Mouse (Mus musculus) ES-Bruce4 (cell line): ENCODE results near the gene Acss1. TPM values are rescaled to one million over a fixed set of nuclear protein-coding genes. Genes with fewer than 3 reads are reported as not detected.

Experiments
- H3K27ac ChIP-seq: 2 replicates; pipeline ENCODE4 v1.5.1; 2012; ENCODE audit warnings: low read length, inconsistent platforms; ENCODE audit not compliant: insufficient read depth
- H3K27me3 ChIP-seq: 2 replicates; pipeline ENCODE4 v1.6.1; 2012; ENCODE audit warnings: mild to moderate bottlenecking, low read length, inconsistent platforms; ENCODE audit not compliant: control insufficient read depth, poor library complexity, insufficient read depth, severe bottlenecking
- H3K36me3 ChIP-seq: 2 replicates; pipeline ENCODE4 v1.6.1; 2012; ENCODE audit warnings: inconsistent platforms, mild to moderate bottlenecking, low read length, moderate library complexity; ENCODE audit not compliant: control insufficient read depth, poor library complexity, insufficient read depth, severe bottlenecking
- H3K4me1 ChIP-seq: one replicate; pipeline ENCODE4 v1.8.1; 2011; ENCODE audit warnings: low read length; ENCODE audit not compliant: control insufficient read depth, insufficient read depth
- H3K4me3 ChIP-seq: 2 replicates; pipeline ENCODE4 v1.5.1; 2011; ENCODE audit warnings: low read depth, mild to moderate bottlenecking, low read length
- H3K9ac ChIP-seq: 2 replicates; pipeline ENCODE4 v1.6.1; 2012; ENCODE audit warnings: low read depth, mild to moderate bottlenecking, inconsistent platforms; ENCODE audit not compliant: poor library complexity, severe bottlenecking
- H3K9me3 ChIP-seq: replicated peaks from 2 replicates; pipeline ENCODE4 v1.6.1; 2012; ENCODE audit warnings: mild to moderate bottlenecking, low read length, inconsistent platforms; ENCODE audit not compliant: control insufficient read depth, poor library complexity, insufficient read depth, severe bottlenecking
- CTCF ChIP-seq: IDR thresholded peaks from one replicate; pipeline ENCODE4 v1.8.1; 2011; ENCODE audit warnings: low read depth, low read length
- EP300 ChIP-seq: IDR thresholded peaks from 2 replicates; pipeline ENCODE4 v1.6.1; 2011; ENCODE audit warnings: low read depth, low read length; ENCODE audit not compliant: insufficient read depth
- POLR2A ChIP-seq: IDR thresholded peaks from one replicate; pipeline ENCODE4 v1.8.1; 2011; ENCODE audit warnings: low read length; ENCODE audit not compliant: insufficient read depth
- polyA plus RNA-seq: library from polyadenylated mRNA; stranded (reverse); fragments of >200 nt; gene quantifications from 2 replicates; pipeline ENCODE4 v1.2.4, GENCODE M21; 2011; ENCODE audit warnings: low read depth; ENCODE audit not compliant: missing spikeins, insufficient read depth, insufficient read length

The Acss1 gene
- polyA plus RNA-seq, 1 experiment, result 9.8 TPM

GRCm38 (mm10) chr2:150656112-150656511 lies 12.2 kb downstream of the Acss1 start:
- peaks cover 11% of the 10 kb centered on the region for H3K4me1 ChIP-seq
- H3K27ac ChIP-seq, result no peak overlapping the region
- TF ChIP-seq CTCF (no peak), EP300 (no peak), POLR2A (no peak)
- no peaks in the 10 kb centered on the region for H3K36me3 ChIP-seq
- peaks cover 8% of the 10 kb centered on the region; the same call in 1 of the 2 replicates for H3K9me3 ChIP-seq
- H3K4me3 ChIP-seq, result no peak overlapping the region
- H3K9ac ChIP-seq, result no peak overlapping the region
- H3K27me3 ChIP-seq, result no peaks in the 10 kb centered on the region

DNA sequence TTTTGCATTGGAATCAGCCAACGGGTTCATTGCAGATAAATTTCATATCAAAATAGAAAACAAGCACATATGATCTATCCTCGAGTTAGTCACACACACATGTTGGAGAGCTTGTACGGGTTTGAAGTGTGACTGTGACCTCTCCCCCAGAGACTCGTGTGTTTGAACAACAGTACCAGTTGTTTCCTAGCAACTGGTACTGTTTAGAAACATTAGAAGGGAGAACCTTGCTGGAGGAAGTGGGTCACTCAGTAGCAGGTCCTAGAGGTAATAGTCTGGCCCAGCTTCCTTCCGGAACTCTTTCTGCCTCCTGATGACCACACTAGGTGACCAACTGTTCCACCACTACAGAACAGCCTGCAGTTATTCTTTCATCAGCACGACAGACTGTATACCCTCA lies 13.0 kb downstream of the Acss1 start:
- Histone ChIP-seq H3K27ac (no peak overlapping the region), H3K9ac (no peak overlapping the region), H3K36me3 (no peaks in the 10 kb centered on the region), H3K27me3 (no peaks in the 10 kb centered on the region), H3K4me1 (peaks cover 11% of the 10 kb centered on the region), H3K4me3 (no peak overlapping the region), H3K9me3 (peaks cover 8% of the 10 kb centered on the region; the same call in 1 of the 2 replicates)
- TF ChIP-seq CTCF, result no peak
- no peak for TF ChIP-seq EP300
- TF ChIP-seq POLR2A, result no peak

DNA sequence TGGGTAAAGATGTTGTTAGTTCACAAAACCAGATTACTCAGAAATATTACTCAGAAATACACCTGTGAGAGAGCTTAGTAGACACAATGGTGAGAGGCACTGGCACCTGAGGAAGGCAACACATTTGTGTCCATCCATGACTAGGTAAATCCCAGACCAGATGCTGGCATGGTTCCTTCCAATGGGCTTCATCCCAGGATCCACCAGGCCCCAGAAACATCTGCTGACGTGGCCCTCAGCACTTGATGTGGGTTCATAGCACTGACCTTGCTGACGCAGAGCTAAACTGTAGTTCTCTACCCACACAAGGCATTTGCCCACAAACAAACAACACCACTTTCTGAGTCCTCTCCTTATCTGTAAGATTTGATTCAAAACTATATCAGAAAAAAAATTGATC lies 13.5 kb downstream of the Acss1 start:
- H3K9ac ChIP-seq, result no peak overlapping the region
- peaks cover 8% of the 10 kb centered on the region; the same call in 1 of the 2 replicates for H3K9me3 ChIP-seq
- H3K4me1 ChIP-seq, result peaks cover 10% of the 10 kb centered on the region
- H3K27ac ChIP-seq, result no peak overlapping the region
- TF ChIP-seq POLR2A (no peak), CTCF (no peak), EP300 (no peak)
- H3K27me3 ChIP-seq, result no peaks in the 10 kb centered on the region
- H3K36me3 ChIP-seq, result no peaks in the 10 kb centered on the region
- no peak overlapping the region for H3K4me3 ChIP-seq

- Histone ChIP-seq H3K36me3 (no peaks in the 10 kb centered on the region), H3K27me3 (no peaks in the 10 kb centered on the region), H3K4me3 (no peak overlapping the region), H3K9ac (no peak overlapping the region), H3K9me3 (no peaks in the 10 kb centered on the region), H3K4me1 (peaks cover 11% of the 10 kb centered on the region), H3K27ac (no peak overlapping the region)
- TF ChIP-seq CTCF (no peak), EP300 (no peak), POLR2A (no peak)
These were observed 16.9 kb downstream of the Acss1 start for GRCm38 (mm10) chr2:150651366-150651765.

- H3K9me3 ChIP-seq, result no peaks in the 10 kb centered on the region
- no peak overlapping the region for H3K9ac ChIP-seq
- H3K36me3 ChIP-seq, result no peaks in the 10 kb centered on the region
- H3K27ac ChIP-seq, result no peak overlapping the region
- TF ChIP-seq CTCF (no peak), EP300 (peak; percentile 89)
- H3K27me3 ChIP-seq, result no peaks in the 10 kb centered on the region
- no peak overlapping the region for H3K4me3 ChIP-seq
- H3K4me1 ChIP-seq, result peaks cover 11% of the 10 kb centered on the region
These were observed 17.7 kb downstream of the Acss1 start for GRCm38 (mm10) chr2:150650511-150651074.

DNA sequence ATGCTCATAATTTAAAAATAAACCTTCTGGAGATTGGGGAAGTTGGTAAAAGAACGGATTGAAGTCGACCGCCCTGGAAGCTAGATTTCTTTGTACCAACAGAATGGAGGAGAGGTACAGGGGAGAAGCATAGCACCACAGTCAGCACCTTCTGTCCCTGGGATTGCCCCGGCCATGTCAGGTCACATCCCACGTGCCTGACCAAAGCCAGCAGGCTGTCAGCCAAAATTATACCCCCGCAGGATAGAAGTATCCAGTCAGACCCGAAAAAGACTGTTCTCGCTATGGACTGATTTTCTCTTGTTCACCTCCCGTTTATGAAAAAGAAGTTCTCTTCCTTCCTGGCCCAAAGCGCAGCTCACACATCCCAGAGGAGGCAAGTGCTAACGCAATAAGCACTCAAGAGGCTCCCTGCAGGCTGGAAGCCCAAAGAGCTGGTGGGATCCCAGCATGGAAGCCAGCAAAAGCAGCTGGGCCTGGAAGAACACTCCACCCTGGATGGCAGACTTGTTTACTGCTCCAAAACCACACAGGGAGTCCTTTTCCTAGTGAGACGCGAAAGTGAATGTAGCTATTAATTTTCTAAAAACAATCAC lies 19.9 kb downstream of the Acss1 start:
- Histone ChIP-seq H3K9me3 (no peaks in the 10 kb centered on the region), H3K27me3 (no peaks in the 10 kb centered on the region), H3K27ac (no peak overlapping the region), H3K9ac (no peak overlapping the region), H3K4me3 (no peak overlapping the region), H3K4me1 (peaks cover 11% of the 10 kb centered on the region), H3K36me3 (no peaks in the 10 kb centered on the region)
- TF ChIP-seq POLR2A (no peak), CTCF (no peak), EP300 (no peak)
